Mouse (Mus musculus) thymus, adult 2 months (tissue): ENCODE measurements around the gene Wdr77. TPM values are rescaled to one million over a fixed set of nuclear protein-coding genes. Genes with fewer than 3 reads are reported as not detected.
"Not testable (repeated sequence)": the region's sequence is repeated elsewhere in the genome, so short reads cannot be mapped to it uniquely, and the experiment has no call there.

Experiments used
- DNase-seq: peaks from one replicate; pipeline ENCODE4 v3.0.0; 2021
- H3K27ac ChIP-seq: fragments of 200-500 bp; 2 replicates; pipeline ENCODE4 v1.5.1; 2012; ENCODE audit warnings: low read length, control low read depth; ENCODE audit not compliant: control insufficient read depth, insufficient read depth
- H3K27me3 ChIP-seq: fragments of 200-500 bp; 2 replicates; pipeline ENCODE4 v1.6.1; 2012; ENCODE audit warnings: mild to moderate bottlenecking, low read length, moderate library complexity, mixed read lengths; ENCODE audit not compliant: control insufficient read depth, insufficient read depth
- H3K36me3 ChIP-seq: fragments of 200-500 bp; 2 replicates; pipeline ENCODE4 v1.6.1; 2012; ENCODE audit warnings: mild to moderate bottlenecking, low read length, moderate library complexity; ENCODE audit not compliant: control insufficient read depth, insufficient read depth
- H3K4me1 ChIP-seq: fragments of 200-500 bp; replicated peaks from 2 replicates; pipeline ENCODE4 v1.6.1; 2012; ENCODE audit warnings: low read length; ENCODE audit not compliant: control insufficient read depth, insufficient read depth
- H3K4me3 ChIP-seq: fragments of 200-500 bp; 2 replicates; pipeline ENCODE4 v1.5.1; 2012; ENCODE audit warnings: mild to moderate bottlenecking, low read length, control low read depth, moderate library complexity; ENCODE audit not compliant: control insufficient read depth, insufficient read depth
- CTCF ChIP-seq: fragments of 200-500 bp; IDR thresholded peaks from 2 replicates; pipeline ENCODE4 v1.5.1; 2012; ENCODE audit warnings: mild to moderate bottlenecking, control low read depth, low read length, moderate library complexity, borderline replicate concordance; ENCODE audit not compliant: control insufficient read depth, poor library complexity, insufficient read depth; ENCODE audit errors: extremely low read depth
- POLR2A ChIP-seq: fragments of 200-500 bp; IDR thresholded peaks from 2 replicates; pipeline ENCODE4 v1.6.1; 2012; ENCODE audit warnings: mild to moderate bottlenecking, low read length, control low read depth, moderate library complexity; ENCODE audit not compliant: control insufficient read depth, poor library complexity, insufficient read depth; ENCODE audit errors: extremely low read depth
- WGBS: fragments of 180-500 bp; shearing (Covaris S2); methylation state at CpG from one replicate; pipeline ENCODE4 v1.1.7; 2018; 5-methylcytosine and 5-hydroxymethylcytosine counted together
- polyA plus RNA-seq: library from polyadenylated mRNA; depleted of rRNA; stranded (reverse); fragments of >200 nt; gene quantifications from 2 replicates; pipeline ENCODE4 v1.2.3, GENCODE M21; 2012

Wdr77 gene
- polyA plus RNA-seq, 1 experiment = 46.1 TPM

DNA sequence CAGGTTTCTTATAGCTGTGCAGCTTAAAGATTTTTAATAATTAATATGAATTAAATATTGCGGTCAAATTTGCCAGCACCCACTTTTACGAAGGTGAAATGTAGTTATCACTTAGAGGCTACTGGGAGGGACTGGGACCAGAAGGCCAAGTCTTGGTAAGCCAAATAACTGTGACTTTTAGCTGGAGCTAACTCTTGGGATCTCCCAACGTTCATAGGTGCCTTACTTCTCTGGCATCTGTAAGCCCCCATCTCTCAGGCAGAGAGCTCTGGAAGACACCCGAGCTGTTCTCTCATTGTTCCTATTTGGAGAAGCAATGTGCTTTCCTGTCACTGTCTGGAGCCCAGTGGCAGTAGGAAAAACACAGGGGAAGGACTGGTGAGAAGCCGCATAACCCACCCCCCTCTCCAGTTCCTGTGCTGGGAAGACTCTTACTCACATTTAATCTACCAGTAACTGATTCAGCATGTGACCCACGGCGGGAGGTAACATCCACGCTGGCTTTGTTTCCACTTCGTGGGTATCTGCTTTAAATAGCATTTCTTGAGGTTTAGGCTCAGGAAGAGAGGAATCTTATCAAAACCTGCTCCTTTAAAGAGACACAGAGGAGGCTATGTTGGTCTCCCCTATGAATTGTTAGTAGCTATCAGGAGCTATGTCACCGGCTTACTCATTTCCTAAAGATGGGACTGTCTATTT lies 41.4 kb upstream of the Wdr77 start:
- Histone ChIP-seq H3K4me3 (no peak overlapping the region), H3K27ac (no peak overlapping the region), H3K27me3 (no peaks in the 10 kb centered on the region), H3K4me1 (peaks cover 4% of the 10 kb centered on the region), H3K36me3 (no peaks in the 10 kb centered on the region)
- TF ChIP-seq POLR2A (no peak), CTCF (no peak)
- DNase-seq = no peak
- WGBS = 37% methylated on average over 10 of the region's 10 CpGs

DNA sequence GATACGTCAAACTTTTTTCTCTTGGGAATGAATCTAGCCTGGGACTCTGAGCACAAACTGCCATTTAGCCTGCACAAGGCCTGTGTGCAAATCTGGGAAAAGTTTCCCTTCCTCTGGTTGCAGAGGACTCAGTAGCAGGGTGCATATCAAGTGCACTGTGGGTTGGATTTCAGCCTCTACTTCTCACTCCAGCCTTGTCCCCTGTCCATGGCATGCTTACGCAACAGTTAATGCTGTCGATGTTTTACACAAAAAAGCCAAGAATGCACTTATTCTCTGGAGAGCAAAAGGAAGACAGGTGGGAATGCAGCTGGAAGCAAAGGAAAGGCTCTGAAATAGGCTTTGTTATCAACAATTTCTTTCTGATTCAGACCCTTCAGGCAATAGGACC lies 40.8 kb upstream of the Wdr77 start:
- peaks cover 4% of the 10 kb centered on the region for H3K4me1 ChIP-seq

DNA sequence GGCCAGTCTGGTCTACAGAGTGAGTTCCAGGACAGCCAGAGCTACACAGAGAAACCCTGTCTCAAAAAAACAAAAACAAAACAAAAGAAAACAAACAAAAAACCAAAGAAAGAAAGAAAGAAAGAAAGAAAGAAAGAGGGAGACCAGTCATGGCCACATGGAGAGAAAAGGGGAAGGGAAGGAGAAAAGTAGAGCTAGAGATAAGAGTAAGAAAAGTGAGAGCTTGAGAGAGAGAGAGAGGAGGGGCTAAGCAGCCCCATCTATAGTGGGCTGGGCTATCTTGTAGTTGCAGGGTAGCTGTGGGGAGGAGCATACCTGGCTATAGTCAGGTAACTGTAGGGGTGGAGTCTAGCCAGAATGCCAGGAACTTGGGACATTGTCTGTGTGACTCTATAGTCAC lies 38.4 kb upstream of the Wdr77 start:
- not testable (repeated sequence) for H3K4me1 ChIP-seq, H3K27me3 ChIP-seq, DNase-seq, H3K4me3 ChIP-seq, H3K36me3 ChIP-seq, H3K27ac ChIP-seq

More for the DNA sequence above, 40.8 kb upstream of the Wdr77 start:
- H3K36me3 ChIP-seq = no peaks in the 10 kb centered on the region
- DNase-seq = no peak
- H3K4me3 ChIP-seq = no peak overlapping the region
- H3K27ac ChIP-seq = no peak overlapping the region
- no peaks in the 10 kb centered on the region for H3K27me3 ChIP-seq
- 63% methylated on average over 3 of the region's 3 CpGs for WGBS
- TF ChIP-seq POLR2A (no peak), CTCF (no peak)

DNA sequence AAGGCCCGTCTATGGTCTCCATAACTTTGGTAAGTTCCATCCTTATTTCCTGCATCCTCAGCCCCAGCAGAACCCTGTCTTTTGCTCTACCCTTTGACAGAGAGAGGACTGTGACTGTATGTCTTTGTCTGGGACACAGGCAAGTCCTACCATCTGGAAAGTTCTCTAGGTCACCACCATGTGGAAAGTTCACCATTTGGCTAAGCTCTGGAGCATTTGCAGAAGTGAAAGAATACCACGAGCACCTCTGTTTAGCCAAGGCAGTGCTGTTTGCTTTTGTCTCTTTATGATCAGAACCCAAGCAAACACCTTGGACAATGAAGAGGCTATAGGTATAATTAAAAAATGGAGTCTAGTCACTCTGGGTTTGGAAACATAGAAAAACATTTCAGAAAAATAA lies 37.2 kb upstream of the Wdr77 start:
- peaks cover 2% of the 10 kb centered on the region; the same call in 1 of the 2 replicates for H3K4me1 ChIP-seq
- no peaks in the 10 kb centered on the region for H3K36me3 ChIP-seq
- TF ChIP-seq CTCF (no peak), POLR2A (no peak)
- 78% methylated on average over 2 of the region's 2 CpGs for WGBS
- no peak for DNase-seq
- H3K4me3 ChIP-seq = no peak overlapping the region
- H3K27me3 ChIP-seq = no peaks in the 10 kb centered on the region
- no peak overlapping the region for H3K27ac ChIP-seq

DNA sequence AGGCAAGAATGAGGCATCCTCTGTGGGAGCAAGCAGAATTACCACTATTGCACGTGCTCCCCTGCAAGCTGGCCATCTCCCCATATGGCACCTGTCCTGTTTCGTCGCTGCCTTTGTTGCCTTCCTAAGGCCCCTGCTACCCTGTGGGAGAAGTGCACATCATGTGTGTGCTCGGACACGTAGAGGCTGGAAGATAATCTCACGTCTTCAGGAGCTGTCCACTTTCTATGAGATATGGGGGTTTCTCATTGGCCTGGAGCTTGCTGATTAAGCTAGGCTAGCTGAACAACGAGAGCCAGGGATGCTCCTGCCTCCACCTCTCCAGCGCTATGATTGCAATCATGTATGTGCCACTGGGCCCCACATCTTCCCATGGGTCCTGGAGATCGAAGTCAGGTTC lies 34.6 kb upstream of the Wdr77 start:
- WGBS = 97% methylated on average over 9 of the region's 9 CpGs
- no peak overlapping the region for H3K27ac ChIP-seq
- no peak for TF ChIP-seq CTCF
- no peak for TF ChIP-seq POLR2A
- no peak overlapping the region for H3K4me3 ChIP-seq
- no peak for DNase-seq
- H3K27me3 ChIP-seq = no peaks in the 10 kb centered on the region
- peaks cover 3% of the 10 kb centered on the region for H3K4me1 ChIP-seq
- no peaks in the 10 kb centered on the region for H3K36me3 ChIP-seq

DNA sequence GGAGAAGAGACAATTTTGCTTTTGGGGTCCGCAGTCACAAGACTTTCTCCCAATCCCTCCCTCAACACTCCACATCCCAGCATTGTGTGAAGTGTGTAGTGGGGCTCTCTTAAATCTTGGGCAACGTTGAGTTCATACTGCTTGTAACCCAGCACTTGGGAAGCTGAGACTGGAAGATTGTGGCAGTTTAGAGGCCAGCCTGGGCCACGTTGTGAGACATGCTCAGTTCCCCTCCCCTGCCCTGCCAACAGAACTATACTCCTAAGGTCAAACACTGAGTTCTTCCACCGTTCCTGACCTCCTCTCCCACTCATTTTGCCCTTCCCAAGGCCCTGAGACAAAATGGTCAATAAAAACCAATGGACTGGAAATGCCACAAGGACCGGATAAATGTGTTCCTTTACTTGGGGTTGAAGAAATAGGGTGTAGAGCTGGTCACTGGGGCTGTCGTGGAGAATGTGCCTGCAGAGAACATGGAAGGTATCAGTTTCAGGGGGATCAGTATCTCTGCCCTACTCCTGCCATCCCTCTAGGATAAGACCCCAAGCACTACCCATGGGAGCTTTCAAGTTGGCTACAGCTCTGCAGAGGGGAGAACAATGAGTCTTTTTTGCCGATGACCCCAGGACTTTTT lies 31.5 kb upstream of the Wdr77 start:
- DNase-seq = no peak
- H3K4me3 ChIP-seq = no peak overlapping the region
- no peaks in the 10 kb centered on the region for H3K36me3 ChIP-seq
- H3K27me3 ChIP-seq = no peaks in the 10 kb centered on the region
- H3K4me1 ChIP-seq = peaks cover 7% of the 10 kb centered on the region
- 87% methylated on average over 7 of the region's 7 CpGs for WGBS
- TF ChIP-seq CTCF (no peak), POLR2A (no peak)
- no peak overlapping the region for H3K27ac ChIP-seq

DNA sequence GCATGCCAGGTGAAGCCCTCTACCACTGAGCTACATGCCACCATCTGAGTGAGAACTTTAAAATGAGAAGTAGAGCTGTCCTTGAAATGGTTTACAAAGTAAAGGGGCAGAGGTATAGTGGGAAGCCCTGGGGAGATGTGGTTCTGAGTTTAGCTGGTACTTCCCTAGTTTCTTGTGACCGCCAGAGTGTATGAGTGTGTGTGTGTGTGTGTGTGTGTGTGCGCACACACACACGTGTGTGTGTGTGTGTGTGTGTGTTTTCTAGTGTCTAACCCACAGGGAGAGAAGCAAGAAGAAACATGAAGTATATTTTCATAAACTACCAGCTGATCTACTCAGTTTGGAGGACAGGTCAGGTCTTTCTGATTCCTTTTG lies 31.0 kb upstream of the Wdr77 start:
- Histone ChIP-seq H3K27me3 (no peaks in the 10 kb centered on the region), H3K36me3 (no peaks in the 10 kb centered on the region), H3K4me1 (peaks cover 8% of the 10 kb centered on the region), H3K27ac (no peak overlapping the region), H3K4me3 (no peak overlapping the region)
- DNase-seq = no peak
- TF ChIP-seq POLR2A (no peak), CTCF (no peak)
- WGBS = 75% methylated on average over 3 of the region's 3 CpGs
